Mouse (Mus musculus): ENCODE data around the gene Col28a1.

DNA sequence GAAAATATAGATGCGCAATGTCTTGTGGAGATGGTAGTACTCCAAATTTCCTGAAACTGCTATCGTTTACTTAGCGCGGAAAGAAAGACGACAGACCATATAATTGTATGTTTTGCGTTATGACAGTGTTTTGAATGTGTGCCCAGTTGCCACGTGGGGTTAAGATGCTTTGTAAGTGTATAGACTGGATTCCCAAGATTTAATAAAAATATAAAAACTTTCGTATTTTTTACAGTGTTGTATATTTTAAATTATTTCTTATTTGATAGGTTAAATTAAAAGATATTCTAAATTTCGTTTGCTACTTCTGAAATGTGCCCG, 17.4 kb upstream of the Col28a1 start:
- TF ChIP-seq GATA1 (IDR thresholded peaks at IDR 0.05; ENCODE audit: low read length): no peak
- no peak for TF ChIP-seq TAL1 (IDR thresholded peaks at IDR 0.05; ENCODE audit: low read length)

Data from erythroblast, embryonic 14.5 days (primary cell).